Mouse (Mus musculus) brain, embryonic 18.5 days (tissue): Measurements from ENCODE around the gene Fggy.

Experiments
- DNase-seq: peaks from one replicate; pipeline ENCODE4 v3.0.0-alpha.2; 2012; ENCODE audit warnings: low read depth, low spot score

The Fggy gene

DNA sequence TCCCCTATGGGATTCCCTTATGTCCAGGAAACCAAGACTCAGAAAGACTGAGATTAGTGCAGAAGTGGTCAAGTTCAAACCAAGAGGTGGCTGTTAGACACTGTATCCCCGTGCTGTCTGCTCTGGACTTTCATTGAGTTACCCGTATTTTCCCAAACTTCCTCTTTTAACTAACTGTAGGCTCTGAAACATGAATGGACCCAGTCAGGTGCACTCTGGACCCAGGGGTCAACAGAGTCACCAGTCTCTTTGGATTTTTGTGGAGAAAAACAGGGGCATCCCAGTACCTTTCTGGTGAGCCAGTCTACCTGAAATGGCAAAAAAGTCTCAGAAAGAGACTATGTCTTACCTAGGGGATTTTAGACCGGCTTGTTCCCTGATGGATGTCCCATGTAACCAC is 33.6 kb downstream of the Fggy start:
- no peak for DNase-seq

DNA sequence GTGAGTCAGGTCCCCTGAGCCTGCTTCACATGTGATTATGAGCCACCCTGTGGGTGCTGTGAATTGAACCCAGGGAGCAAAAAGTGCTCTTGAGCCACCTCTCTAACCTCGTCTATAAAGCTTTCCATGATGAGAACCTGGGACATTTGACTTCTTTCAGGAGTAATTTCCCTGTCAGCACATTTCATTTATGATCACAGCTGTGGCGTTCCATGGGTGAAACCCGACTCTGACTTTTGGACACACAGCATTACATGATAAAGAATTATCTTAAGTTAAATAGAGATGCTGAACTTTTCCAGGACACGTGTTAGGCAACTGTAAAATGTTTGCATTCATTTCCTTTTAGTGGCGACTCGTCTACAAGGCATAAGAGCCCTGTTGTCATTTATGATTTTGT is 39.9 kb downstream of the Fggy start:
- no peak for DNase-seq

DNA sequence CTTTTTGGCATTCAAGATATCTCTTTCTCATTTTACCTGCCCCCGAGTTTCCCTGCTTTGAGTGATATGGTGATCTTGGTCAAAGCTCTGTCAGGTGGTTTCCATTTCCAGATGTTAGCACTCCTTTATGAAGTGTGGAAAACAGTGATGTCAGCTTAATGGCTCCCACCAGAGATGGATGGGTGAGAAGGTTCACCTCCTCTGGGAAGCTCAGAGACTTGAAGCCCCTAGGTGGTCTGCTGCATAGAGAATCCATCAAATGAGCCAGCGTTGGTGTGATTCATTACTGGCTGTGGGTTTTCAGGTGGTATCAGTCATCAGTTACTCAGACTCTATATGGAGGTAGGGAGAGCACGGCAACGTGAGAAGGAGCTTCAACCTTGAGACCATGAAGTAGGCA is 44.5 kb downstream of the Fggy start:
- DNase-seq, result no peak

DNA sequence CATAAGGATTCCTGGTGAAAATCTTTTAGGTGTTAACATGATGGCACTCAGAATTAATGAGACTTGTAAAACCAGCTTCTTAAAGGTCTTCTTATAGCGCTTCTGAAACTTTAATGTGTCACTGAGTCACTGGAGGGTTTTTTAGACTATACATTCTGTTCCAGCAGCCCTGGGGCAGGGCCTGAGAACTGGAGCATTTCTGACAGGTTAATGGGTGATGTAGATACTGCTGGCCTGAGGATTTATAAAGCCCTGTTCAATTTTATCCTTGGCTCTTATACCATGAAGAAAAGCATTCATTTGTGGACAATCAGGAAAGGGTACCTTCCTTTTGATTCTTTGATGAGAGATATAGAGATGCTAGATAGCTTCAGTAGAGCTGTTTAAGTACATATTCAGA is 45.9 kb downstream of the Fggy start:
- no peak for DNase-seq

DNA sequence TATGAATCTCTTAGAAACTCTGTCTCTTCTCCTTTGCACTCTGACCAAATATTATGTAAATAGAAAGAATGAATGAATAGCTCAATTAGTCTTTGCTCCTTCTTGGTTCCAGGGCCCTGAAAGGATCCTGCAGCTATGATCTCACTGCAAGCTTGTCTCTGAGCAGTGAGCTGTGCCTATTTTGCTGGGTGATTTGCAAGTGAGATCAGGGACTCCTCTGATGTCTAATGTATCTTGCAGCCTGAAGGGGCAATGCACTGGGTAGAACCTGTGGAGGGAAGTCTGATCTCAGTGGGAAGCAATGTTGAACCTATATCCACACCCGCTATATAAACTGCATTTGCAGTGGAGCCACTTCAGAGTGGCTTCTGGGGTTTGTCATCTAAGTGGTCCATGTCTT is 53.4 kb downstream of the Fggy start:
- no peak for DNase-seq

DNA sequence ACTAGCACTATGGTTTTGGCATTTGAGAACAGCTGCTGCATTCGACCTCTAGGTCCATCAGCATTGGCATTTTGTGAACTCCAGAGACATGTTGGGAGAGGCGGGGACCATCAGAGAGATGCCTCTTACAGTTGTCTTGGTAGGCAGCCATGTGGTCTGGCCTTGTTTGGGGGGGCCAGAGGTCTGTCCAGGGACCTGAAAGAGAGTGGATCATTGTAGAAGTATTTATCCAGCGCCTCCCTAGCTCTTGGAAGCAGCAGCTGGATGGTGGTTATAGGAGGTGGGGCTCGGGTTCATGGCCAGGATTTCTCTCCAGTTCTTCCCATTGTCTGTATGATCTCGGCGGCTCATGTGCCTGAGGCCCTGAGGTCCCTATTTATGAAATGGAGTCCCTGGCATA is 54.1 kb downstream of the Fggy start:
- no peak for DNase-seq

DNA sequence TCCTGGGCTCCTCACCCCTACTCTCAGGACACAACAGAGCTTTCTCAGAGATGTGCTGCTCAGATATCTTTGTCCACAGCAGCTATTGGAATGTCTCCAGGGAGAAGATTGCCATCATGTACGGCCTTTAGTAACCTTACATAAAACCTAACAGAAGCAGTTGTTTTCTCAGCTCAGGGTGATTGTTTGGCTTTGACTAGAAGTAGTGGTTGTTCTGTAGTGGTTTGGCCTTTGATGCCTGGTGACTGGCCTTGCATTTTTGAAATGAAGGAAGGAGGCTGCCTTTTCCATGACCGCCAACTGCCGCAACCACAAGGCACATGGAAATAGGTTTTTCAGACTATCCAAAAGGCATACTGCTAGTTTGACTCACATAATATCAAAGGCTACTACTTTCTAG is 63.7 kb downstream of the Fggy start:
- DNase-seq, result no peak

DNA sequence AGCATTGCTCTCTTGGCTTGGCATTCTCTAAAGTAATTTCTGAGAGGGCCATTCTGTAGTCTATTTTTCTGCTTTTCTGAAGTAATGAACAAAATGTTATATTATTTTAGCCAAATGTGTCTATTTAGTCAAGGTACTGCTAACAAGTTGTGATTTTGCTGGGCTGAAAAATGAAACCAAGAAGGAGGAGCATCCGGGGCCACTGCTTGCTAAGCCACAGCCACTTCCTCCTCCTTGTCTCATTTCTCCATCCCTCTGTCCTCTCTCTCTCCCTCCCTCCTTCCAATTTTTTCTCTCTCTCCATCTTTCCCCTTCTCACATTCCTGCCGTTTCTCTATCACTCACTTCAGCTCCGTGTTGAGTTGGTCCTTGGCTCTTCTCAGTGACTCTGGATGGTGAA is 67.4 kb downstream of the Fggy start:
- no peak for DNase-seq

DNA sequence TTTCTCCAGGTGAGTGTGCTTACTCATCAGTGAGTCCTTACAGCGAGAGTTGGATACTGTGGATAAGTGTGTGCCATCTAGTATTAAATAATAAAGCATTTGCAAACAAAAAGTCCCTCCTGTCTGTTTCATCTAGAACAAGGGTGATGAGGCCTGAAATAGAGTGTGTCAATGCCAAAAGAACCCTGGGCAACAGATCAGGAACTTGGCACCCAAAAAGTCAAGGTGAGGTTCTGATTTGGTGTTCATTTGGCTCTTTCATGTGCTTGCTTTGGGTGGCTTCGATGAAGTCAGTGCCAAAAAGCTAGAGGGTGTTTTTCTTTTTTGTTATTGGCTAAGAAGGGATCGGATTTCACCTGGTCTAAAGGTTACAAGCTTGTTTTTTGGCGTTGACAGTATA is 68.3 kb downstream of the Fggy start:
- DNase-seq, result no peak

DNA sequence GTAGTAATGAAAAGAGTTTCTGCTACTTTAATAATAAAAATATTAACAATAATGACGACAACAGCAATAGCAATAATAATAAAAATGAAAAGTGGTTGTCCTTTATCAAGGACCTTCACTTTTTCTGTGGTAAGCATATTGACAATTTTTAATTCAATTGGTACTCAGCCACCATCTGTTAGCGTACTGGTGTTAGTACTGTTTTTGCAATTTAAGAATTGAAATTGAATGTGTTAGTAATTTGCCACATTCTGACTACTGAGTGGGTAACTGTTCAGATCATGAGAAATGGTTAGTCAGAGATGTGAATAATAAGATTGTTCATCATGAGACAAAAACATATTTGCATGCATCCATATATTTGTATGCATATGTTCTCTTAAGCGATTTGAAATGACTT is 68.9 kb downstream of the Fggy start:
- no peak for DNase-seq

DNA sequence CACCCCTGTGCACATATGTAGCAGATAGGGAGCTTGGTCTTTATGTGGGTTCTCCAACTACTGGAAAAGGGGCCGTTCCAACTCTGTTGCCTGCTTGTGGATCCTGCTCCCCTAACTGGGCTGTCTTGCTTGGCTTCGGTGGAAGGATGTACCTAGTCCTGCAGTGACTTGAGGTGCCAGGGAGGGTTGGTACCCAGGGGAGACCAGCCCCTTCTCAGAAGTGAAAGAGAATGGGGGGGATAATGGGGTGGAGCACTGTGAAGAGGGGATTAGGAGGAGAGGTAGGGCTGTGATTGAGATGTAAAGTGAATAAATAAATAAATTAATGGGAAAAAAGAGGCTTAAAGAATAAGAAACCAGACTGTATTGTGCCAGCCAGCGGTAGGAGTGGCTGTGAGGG is 77.6 kb downstream of the Fggy start:
- no peak for DNase-seq

DNA sequence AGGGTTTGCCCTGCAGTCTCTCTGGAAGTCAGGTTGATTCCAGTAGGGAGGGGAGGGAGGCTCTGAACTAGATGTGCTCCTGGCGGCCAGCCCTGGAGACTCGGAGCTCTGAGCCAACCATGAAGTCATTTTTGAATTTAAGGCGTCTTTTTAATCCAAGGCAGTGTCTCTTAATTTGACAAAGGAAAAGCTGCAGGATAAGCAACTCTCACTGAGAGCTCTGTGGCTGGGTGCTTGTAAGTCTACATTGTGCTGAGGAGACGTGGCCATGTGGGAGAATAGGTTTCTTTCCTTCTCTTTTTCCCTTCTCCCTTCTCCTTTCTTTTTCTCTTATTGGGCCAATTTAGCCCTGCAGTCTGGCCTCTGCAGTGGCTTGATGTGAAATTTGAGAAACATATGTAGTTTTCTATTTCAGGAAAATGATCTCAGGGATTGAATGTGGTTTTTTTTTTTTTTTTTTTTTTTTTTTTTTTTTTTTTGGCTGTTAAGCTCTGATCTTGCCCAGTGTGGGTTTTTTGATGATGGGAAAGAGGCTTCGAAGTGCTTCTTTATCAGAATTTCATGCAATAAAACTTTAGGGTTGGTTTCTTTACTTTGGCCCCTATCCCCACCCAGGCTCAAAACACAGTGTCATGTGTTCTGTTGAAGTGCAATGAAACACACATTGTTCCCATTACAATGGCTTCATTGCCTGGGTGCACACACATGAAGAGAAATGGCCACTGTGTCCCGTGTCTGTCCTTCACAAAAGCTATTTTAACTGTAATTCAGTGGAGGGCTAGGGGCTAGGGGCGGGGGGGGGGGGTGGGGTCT is 79.8 kb downstream of the Fggy start:
- DNase-seq, result no peak

DNA sequence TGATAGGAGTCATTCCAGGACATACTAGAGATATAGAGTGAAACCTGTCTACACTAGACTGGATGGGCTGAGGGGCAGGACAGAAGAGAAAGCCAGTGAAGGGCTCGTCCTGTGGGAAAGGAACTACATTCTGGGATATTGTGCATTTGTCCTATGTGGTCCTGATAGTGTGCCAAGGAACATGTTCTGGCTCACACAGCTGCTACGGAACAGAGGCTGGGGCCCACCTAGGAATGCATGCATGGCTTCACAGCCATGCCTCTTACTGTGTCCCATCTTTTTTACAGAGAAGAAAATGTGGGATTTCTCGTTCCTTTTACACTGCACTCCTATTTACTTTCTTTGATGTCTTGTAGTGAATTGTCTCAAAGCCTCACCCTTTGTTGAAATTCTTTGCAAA is 80.8 kb downstream of the Fggy start:
- DNase-seq, result no peak

DNA sequence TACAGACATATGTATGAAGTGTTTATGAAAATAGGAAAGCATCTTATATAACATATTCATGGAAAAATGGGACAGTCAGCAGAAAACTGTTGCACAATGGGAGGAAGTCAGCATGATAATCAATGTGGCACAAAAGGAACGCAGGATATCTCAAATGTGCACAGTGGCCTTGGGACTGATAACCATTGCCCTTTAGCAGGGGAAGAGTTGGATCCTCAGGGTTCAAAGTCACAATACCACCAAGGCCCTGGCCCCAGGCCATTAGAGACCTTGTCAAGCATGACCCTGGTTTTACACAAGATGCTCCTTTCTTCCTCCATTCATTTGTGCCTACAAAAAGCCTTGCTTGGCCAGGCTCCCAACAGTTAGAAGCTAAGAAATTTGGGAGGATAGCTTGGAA is 83.5 kb downstream of the Fggy start:
- DNase-seq, result no peak

DNA sequence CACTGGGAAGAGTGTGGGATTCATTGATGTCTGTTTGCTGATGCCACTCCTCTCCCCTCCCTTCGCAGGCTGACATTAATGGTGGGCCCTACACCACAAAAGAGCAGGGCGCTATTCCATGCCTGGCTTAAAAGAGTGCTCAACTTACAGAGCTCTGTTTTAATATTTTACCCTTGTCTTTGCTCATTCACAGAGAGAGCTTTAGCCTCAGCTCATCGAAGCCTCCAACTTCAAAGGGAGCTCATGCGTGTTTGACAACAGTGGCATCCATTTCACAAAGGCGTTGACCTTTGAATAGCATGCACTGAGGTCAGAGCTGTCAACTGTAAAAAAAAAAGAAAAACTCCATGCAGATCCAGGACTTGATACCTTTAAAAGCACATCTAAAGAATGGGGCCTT is 86.7 kb downstream of the Fggy start:
- DNase-seq, result no peak

DNA sequence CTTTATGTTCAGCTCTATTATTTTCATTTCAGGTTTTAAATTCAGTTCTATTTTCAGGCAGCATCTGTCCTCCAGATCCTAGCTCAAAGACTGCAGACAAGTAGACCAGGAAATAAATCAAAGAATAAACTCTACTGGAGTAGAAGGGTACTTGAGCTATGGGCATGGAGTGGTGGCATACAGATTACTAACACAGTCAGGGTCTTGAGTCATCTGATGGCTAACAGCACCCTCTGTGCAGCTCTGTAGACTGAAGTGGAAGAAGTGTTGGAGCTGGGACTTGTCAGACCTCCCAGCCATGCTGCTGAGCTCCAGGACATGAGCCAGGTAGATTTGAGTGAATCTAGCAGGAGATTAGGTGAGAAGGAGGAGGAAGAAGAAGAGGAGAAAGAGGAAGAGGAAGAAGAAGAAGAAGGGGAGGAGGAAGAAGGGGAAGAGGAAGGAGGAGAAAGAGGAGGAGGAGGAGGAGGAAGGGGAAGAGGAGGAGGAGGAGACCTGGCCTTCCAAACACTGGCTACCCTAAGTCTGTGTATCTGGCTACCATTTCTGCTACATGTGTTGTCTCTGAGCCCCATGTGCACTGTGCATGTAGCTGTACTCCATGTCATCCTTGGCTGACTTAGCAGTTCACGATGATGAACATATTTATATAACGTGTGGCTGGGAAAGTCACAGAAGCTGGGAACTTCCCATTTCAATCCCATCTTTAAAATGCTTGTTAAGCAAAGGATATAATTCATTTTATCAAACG is 91.7 kb downstream of the Fggy start:
- DNase-seq, result no peak

DNA sequence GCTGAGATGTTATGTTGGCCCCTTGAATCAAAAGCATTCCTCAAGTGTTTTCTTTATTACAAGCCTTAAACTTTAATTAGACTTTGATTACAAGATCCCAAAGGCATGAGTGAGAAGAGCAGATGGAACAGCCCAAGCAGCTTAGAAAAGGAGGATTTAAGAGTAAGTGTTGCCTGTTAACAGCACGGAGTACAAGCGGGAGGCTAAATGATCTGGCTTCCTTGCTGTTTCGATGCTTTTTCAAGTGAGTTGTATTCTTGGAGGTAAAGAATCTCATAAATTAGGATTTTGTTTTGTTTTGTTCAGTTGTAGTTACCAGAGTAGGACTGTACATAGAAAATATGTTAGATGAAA is 92.2 kb downstream of the Fggy start:
- DNase-seq, result no peak

DNA sequence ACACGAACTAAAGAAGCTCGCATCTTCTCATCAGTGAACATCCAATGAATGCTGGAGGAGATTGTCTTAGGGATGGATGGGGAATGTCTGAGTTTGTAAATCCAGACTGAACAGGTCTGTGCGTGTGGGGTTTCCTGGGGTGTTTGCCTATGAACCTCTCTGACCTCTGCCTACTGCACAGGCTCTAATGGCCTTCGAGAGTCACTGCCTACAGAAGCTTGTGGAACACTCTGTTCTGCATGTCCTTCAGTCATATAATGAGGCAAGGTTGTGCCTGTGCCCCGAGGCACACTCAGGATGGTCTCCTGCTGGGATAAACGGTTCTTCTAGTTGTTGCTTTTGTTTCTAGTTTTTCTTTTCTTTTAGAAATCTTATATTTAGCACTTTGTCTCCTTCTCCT is 92.7 kb downstream of the Fggy start:
- no peak for DNase-seq

DNA sequence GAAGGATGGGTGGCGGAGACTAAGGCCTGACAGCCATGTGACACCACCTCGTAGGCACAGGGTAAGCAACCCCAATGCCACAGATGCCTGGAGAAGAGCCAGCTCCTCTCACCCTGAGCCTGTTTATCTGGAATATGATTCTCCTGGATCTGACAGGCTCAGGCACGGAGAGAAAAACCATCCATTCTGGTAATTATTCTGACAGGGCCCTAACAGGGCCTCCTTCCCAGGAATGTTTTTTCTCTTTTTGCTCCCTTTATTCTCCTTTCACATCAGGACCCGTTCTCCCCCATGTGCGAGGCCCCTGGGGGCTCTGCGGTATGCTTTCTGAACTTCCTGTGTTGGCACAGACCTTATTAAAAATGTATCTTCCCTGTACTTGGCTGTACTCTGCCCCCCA is 94.7 kb downstream of the Fggy start:
- DNase-seq, result no peak

DNA sequence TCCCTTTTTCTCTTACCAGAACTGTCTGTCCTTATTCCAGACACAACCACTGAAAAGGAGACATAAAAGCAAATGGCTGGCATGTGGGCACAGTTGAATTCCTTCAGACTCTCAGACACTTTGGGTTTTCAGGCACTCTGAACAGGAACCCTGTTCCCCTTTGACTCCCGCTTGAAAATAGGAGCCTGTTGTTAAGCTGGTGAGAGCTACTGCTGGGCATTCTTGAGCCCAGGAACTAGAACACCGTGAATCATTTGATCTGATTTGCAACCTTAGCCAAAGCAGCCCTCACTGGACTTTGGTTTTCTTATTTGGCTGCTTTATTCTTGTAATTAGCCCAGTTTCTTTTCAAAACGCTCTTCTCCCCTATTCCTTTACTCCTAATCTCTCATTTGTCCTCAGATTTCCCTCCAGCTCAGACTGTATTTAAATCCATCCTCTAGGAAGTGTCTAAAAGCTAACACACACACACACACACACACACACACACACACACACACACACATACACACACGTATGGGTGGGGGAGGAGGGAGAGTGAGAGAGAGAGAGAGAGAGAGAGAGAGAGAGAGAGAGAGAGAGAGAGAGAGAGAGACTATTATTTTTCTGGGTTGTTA is 96.1 kb downstream of the Fggy start:
- DNase-seq, result no peak

DNA sequence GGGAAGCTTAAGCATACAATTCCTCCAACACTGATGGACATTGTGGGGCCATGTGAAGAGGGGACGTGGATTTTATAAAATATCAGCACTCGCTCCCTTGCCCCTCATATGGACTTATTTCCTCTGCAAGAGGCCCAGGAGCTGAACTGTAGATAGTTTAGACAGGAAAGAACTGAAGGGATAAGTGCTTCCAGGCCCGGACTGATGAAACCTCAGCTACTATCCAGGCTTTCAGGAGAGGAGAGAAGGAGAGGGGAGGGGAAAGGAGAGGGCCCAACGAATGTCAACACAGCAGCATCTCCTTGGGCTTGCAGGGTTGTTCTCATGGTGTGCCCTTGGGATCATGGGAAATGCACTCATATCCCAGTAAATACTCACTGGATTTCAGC is 96.6 kb downstream of the Fggy start:
- DNase-seq, result no peak

DNA sequence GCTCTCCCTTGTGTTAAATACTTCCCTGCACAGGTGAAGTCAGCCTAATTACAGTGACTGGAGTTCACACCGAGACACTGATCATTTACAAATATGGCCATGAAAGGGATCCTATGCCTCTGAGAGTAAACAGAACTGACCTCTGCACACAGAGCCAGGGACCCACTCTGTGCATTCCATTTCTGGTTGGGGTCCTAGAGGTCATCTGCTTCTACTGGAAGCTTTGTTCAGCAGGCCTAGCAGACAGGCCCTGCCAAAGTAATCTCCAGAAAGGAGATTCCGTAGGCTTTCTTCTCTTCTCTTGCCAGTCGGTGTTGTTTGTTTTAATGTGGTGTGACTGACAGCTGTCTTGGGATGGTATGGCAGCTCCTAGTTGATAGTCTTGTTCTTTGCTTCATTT is 101.7 kb downstream of the Fggy start:
- no peak for DNase-seq

DNA sequence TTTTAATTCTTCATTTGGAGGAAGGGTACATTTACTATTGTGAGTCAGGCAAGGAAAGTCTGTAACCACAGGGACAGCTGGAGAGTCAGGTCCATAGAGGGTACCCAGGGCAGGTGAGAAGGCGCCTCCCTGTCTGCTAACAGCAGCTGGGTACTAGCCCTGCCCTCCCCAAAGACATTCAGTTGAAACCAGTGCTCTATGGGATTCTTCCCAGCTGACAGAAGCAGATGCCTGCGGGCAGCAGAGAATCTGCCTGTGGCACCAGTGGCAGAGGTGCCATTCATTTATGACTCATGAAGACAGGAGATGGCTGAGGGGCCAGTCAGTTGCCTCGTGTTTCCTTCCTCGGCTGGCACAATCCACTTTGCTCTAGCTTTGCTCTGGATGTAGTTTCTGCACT is 106.3 kb downstream of the Fggy start:
- DNase-seq, result no peak
